Mouse (Mus musculus) left cerebral cortex, postnatal 36 days (tissue): ENCODE data around the gene Bhlhe41. TPM values are rescaled to one million over a fixed set of nuclear protein-coding genes. Genes with fewer than 3 reads are reported as not detected.

ENCODE experiments used
- DNase-seq, 2 experiments: peaks; one replicate each; pipeline ENCODE4 v3.0.0; 2021 to 2022; ENCODE audit warnings: low spot score in 2 of 2, mixed read lengths in 1 of 2
- intact Hi-C: fragments of 180-260 bp; cut with DNase I; formaldehyde crosslinking; loops from one replicate; pipeline ENCODE4 v1.15.1; 2025
- total RNA-seq, 2 experiments: library from RNA; stranded (reverse); gene quantifications; 2 replicates each; pipeline ENCODE4 v1.2.3; 2021

The Bhlhe41 gene
- total RNA-seq: 10 to 100 TPM; 31.8 to 33.9 TPM

DNA sequence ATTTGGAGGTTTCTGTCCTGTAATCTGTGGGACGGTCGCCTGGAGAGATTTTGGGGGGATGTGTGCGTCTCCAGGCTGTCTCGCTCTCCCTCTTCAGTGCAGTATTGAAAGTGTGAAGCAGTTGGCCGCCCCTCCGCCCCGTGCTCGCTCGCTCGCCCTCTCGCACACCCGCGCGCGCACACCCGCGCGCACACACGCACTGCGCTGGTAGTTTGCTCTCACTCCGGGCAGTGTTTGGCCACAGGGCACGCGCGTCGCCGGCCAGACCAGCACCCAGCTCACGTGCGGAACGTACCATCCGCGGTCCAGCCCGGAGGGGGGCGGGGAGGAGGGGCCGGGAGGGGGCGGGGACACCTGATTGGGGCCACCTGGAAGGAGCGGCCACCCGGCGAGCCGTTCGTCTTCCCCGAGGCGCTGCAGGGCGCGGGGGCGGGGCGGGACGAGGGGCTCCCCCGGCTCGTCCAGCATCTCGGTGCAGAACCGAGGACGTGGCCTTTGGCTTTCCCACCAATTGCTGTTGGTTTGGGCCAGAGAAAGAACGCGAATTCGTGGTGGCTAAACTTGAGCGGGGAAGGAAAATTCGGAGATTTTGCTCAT, at the start of gene Bhlhe41:
Gene Bhlhe41, minus strand, starts transcription at position 270 of the 597 bp plus-strand sequence.
- intact Hi-C loops: loop anchor here (1.0 to 5.0 kb wide), 2 partner anchors 10 to 132 kb away; no protein-coding TSS in a partner anchor

DNA sequence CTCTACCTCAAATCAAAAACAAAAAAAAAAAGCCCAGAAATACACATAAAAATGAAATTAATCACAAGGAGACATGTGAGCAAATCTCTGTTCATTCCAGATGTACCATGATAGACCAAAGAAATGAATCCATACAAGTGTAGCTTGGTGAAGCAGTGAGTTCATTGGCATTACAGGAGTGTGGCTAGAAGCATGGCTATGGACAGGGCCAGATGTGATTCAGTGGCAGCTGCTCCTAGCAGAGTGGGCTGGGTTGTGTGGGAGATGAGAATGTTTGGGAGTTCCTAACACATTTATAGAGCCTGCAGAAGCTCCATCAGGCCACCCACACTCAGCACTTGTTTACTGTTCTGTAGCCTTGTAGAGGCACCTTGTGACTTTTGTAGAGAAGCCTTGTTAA, 46.9 kb upstream of the Bhlhe41 start:
- intact Hi-C loops: no loop called here

More for the DNA sequence above, at the start of gene Bhlhe41:
- peak; percentile 83 to 84 for DNase-seq

DNA sequence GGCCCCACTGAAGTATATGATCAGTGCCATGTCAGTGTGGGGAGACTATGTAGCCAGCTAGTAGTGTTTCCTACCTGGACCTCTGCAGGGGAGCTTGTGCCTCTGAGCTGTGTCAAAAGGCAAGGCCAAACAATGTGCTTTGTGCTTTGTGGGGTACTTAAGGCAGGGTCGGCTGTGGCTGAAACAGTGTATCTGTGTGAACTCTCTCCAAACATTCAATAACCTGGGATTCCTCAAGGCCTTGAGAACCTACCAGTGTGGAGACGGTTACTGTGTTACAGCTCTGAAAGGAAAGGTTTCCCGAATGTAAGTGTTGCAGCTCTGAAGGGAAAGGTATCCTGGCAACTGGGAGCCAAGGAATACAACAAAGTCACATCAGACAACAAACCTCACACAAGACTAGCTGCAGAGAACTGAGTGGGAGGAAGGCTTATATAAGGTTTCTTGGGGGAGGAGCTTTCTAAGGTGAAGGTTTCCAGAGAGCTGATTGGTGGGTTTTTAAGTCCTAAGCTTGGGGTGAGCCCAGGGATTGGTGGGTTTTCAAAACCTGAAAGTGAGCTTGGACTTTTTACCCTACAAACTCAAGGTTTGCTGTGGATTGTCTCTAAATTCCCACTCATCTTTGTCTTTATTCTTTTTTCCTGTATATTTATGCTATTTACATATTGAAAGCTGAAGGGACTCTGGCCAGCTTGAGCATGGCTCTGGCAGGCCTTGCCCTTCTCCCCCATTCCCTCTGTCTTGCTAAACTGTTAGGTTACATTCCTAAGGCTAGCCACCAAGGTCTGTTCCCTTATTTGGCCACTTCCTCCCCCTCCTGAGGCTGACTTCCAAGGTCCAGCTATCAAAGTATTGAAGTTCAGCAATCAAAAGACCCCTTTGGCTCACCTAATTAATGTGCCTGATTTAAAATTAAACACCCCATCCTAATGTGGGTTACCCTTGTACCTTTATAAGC, 45.4 kb upstream of the Bhlhe41 start:
- no peak for DNase-seq
- intact Hi-C loops: no loop called here

More for the DNA sequence above, 46.9 kb upstream of the Bhlhe41 start:
- DNase-seq: no peak

DNA sequence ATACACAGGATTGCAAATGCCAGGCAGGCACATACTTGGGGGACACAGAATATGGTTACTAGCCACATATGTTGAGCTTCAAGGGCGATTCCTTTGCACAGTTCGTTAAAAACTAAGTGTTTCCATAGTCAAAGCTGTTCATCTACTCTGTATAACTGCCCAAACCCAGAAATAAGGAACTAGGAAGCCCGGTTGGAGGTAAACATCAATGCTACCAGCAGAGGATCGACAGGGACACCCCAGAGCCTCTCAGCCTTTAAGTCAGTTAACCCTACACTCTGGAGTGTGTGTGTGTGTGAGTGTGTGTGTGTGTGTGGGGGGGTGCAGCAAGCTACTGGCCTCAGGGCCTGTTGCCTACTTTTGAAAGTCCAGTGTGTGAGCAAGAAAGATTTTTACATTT, 44.6 kb upstream of the Bhlhe41 start:
- no peak for DNase-seq
- intact Hi-C loops: no loop called here

DNA sequence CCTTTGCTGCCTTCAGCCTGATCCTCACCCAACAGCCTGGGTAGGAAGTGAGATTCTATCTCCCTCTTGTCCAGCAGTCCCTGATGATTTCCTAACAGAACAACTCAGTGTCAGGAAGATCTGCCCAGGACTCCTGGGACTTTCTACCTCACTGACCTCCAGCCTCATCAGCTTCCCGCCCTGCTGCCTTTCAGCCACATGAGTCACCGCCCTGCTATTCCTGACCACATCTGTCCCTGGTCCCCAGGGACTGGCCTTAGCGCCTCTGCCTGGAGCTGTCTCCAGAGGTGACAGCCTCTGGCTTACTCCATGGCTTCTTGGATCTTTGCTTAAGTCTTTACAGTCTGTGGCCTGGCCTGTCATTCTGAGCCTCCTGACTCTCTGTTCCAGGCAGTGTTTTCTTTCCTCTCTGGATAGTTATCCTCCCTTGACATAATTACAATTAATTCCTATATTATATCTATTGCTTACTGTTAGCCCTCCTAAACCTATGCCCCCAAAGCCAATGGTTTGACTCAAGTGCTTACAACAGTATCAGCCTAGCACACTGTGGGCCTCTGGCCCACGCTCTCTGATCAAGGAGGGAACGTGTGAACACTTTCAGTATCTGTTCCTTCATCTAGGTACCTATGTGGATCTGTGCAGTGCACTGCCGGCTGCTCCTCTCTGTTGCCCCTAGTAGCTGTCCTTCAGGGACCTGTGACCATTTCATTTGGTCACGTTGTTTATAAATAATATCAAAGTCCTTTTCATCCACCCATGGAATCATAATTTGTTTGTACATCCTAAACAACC, 40.9 kb upstream of the Bhlhe41 start:
- intact Hi-C loops: no loop called here
- no peak for DNase-seq

DNA sequence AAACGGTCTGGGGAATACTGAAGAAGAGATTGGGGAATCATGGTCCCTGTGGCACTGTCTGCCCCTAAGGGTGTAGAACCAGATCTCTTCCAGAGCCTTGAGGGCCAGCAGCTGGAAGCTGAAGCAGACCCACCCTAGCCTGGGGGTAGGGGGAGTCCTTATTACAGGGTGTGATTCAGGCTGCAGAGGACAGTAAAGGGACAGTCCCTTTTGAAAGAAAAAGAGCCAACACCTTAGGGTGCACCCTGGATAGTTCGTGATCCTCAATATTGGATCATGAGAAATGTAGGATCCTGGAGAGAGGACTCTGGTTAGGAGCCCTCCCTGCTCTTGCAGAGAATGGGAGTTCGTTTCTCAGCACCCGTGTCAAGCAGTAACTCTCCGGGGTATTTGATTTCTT, 39.3 kb upstream of the Bhlhe41 start:
- intact Hi-C loops: no loop called here
- no peak for DNase-seq

DNA sequence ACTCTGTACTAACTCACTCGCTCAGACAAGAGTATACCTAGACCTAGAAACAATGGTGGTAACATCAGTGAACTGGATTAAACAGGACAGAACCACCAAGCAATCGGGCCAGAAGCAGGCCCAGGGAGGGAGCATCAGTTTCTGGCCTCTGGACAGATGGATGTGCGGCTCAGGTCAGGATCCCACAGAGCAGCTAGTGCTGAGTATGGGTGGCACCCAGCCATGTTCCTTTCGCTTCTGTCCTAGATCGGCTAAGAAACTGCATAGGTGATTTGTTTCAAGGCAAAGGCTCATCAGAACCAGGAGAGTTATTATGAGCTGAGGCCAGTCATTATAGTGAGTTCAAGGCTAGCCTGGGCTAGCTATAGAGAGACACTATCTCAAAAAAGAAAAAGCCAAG, 38.8 kb upstream of the Bhlhe41 start:
- intact Hi-C loops: no loop called here
- no peak for DNase-seq

DNA sequence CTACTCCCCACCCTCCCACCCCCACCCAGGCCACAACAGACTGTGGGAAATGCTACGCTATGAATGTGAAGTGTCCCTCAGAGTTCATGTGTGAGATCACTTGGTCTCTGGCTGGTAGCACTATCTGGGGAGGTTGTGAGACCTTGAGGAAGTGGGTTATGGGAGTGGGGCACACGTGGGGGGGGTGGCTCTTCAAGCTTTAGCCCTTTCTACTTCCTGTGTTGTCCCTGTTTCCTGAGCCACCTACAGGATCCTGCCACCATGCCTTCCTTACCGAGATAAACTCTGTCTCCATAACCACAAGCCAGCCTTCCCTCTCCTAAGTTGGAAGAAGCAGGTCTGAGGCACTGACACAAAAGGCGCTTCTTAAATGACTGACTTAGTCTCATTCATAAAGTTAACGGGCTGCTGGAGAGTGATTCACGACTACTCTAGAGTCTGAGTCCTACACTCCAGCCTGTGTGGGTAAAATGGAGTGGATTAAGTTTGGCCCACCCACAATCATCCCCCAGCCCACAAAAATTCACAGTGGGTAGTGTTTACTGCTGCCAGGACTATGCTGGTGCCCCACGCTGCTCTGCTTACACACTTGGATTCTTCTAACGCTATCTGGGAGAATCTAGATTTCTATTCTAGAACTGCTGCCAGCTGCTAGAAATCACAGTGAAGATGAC, 29.4 kb upstream of the Bhlhe41 start:
- no peak for DNase-seq
- intact Hi-C loops: no loop called here

DNA sequence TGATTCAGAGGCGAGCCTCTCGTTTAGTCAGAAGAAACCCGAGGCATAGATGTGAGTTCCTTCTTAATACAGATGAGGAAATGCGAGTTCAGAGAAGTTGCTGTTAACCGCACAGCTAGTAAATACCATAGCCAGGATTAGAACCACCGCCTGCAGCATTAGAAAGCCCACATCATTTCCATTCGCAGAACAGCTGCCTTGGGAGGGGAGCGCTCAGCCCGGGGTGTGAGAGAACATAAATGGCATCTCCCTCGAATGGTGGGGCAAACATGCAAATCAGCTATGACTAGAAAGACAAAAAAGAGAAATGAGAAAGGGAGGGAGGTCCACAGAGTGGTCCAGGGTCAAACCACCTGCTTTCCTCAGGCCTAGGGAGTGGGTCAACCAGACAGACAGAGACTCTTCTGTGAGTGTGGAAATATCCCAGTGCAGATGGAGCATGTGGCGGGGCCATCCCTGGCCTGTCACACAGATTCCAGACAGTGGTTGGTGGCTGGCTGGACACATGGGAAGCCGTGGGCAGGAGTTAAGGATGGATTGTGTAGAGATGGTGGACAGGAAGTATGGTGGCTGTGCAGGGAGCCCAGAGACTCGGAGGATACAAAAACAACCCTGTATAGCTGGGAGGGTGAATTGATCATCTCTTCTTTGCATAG, 28.1 kb upstream of the Bhlhe41 start:
- intact Hi-C loops: no loop called here
- no peak for DNase-seq

DNA sequence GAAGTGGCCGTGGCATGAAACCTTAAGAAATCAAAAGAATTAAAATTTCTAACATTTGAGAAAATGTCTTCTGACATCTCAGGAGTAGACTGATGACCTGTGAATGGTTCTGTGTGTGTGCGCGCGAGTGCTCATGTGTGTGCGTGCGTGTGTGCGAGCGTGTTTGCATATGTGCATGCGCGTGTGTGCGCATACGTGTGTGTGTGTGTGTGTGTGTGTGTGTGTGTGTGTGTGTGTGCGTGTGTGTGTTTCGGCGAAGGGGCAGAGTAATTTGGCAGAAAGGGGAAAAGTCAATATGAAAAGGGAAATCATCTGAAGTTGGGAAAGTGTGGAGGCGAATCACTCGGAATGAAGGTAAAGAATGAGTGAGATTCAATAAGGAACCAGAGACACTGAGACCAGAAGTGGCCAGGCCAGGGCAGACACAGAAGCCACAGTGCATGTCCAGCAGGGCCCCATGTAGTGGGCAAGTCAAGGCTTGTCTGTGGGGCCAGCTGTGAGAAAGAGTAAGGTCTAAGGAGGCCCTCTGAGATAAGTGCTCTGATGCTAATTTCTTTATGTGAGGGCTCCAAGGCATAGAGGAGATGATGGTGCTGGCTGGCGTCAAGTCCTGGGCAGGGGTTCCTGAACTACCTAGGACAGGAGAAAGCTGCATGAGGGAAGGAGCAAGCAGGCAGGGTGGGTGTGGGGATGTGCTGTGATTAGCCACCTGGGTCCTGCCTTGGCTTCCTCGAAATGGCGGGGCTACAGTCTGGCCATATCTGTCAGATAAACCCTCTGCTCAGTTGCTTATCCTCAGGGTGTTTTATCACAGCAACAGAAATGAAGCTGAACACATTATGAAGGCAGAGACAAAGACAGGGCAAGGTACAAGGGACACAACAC, 27.3 kb upstream of the Bhlhe41 start:
- intact Hi-C loops: no loop called here
- no peak for DNase-seq

DNA sequence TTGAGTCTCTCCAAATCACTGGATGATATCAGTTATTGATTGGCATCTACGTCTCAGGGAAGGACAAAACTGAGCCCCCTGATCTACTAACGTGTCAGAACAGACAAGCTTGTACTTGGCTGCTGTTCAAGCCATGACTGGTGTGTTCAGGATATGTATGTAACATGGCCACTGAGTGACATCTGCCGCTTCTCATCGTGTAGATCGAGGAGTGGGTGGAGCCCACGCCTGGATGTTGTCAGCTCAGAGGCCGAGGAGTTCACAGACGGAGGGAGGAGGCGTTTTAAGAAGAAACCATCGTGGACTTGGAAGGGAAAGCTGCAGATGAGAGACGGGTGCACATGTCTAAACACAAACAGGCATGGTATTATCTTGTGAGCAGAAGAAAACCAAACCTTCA, 26.6 kb upstream of the Bhlhe41 start:
- no peak for DNase-seq
- intact Hi-C loops: no loop called here

DNA sequence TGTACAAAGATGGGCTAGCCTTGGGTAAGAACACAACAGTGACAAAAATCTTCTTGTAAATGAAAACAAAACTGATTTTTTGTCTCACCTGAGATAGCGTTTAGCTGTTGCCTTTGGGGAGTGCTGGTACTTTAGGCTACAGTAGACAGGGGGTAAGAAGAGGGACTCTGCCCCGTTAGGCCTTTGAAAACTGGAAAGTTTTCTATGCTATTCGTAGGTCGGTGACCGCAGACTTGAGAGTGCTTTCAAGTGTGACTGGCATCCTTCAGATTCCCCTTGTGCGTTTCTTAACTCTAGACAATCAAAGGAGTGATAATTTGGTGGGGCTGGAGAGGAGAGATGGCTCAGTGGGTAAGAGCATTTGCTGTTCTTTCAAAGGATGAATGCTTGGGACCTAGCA, 22.4 kb upstream of the Bhlhe41 start:
- DNase-seq: no peak
- intact Hi-C loops: no loop called here

DNA sequence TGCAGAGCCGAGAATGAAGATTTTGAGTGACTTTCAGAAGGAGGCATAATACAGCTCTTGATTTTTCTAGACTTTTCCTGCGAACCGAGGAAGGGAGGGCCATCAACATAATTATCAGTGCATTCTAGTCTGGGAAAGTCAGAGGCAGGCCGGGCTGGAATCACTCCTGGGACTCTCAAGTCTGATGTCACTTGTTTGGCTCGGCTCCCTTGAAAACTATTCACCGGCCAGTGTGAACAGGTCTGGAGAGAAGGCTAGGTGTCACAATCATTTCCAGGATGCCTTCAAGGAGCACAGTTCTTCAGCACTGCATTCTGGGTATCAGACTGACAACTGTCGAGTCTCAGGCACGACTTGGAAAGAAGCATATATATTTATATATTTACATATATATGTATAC, 20.9 kb upstream of the Bhlhe41 start:
- intact Hi-C loops: no loop called here
- no peak for DNase-seq

DNA sequence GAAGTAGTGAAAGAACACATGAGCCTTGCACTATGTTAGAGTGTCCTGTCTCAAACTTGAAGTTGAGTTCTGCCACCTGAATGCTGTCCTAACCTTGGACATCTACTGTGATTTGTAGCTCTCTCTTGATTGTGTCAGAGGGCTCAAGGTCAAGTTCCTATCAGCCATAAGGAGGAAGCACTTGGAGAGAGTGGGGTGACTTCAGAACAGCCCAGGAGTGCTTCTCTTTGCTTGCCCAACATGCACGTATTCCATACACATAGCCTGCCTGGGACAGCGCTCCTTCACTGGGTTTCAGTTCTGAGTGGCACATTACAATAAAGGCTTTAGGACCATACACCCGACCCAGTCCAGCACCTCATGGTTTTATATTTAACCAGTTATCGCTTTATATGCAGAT, 19.7 kb upstream of the Bhlhe41 start:
- intact Hi-C loops: no loop called here
- no peak for DNase-seq

DNA sequence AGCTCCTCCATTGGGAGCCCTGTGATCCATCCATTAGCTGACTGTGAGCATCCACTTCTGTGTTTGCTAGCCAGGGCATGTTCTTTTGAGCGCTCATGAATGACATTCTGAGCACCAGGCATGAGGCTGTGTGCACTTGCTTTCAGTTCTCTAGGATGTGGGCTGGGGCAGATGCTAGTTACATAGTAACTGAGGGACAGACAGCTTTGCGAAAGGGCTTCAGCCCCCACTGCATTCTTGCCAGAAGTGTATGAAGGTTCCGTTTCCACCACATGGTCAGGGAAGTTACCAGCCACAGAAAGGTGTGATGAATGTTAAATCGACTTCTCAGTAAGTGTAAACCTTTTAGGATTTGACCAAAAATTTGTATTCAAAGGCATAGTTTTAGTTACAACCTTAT, 18.3 kb upstream of the Bhlhe41 start:
- DNase-seq: no peak
- intact Hi-C loops: no loop called here

DNA sequence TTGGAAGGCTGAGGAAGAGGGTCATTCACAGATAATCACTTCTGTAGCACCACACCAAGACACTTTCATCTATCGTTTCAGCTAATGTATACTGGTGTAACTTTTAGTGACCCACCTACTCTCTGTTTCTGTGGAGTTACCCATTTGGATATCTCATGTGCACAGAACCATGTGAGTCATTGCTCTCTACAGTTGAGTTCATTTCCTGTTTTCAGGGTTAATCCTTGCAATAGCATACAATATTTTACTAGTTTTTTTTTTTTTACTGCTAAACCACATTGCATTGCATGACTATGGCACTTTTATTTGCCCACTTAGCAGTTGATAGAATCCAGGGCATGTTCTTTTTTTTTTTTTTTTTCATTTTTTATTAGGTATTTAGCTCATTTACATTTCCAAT, 17.7 kb upstream of the Bhlhe41 start:
- intact Hi-C loops: no loop called here
- DNase-seq: no peak

DNA sequence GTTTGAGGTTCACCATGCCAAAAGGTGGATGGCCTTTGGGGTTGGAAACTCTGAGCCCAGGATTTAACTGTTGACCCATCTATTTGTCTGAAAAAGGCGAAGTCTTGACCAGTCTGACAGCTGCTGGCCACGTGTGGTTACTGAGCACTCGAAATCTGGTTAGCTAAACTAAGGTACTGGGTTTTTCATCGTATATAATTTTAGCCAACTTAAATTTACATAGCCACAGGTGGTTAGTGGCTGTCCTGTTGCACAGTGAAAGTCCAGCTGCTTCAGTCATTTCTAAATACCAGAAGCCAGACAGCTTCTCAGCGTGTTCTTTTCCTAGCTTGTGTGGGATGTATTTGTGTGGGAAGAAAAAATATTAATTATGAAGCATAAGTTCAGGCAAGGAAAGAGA, 15.3 kb upstream of the Bhlhe41 start:
- DNase-seq: no peak
- intact Hi-C loops: no loop called here

DNA sequence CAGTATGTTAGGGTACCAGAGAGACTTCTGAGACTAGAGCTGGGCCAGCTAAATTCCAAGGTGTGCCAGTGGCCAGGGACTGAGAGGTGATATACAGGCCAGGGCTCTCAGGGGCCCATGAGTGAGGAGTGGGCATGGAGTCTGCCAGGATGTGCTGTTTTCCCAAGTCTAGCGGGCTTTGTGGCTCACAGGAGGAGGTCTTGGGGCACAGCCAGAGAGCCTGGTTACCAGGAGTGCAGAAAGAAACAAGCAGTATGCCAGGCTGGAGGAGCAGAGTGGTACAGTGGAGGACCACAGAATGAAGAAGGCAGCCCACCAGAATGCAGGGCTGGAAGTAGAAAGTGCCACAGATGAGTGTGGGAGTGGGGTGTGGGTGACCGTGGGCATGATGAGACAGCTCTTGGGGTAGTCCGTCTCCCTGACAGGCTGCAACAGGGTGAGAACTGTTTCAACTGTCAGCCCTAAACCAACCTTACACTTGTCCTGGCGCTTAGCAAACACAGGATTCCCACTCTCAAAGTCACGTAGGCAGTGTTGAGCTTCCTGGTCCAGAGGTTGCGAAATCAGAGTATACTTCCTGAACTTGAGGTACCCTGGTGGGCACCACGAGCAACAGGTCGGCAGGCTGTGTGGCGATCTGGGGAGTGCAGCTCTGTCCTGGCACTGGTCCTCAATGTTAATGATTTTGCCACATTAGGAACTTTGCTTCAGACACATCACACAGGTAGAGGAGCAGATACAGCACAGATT, 11.8 kb upstream of the Bhlhe41 start:
- no peak for DNase-seq
- intact Hi-C loops: no loop called here
